Mouse (Mus musculus): ENCODE data around the gene Desi2. TPM values are rescaled to one million over a fixed set of nuclear protein-coding genes. Genes with fewer than 3 reads are reported as not detected.

Gene Desi2
- polyA plus RNA-seq (2017; shearing (Covaris generic)), result 38.2 TPM

GRCm38 (mm10) chr1:178187216-178187791, at the start of gene Desi2:
TSS of gene Desi2 (plus strand) at chr1:178187417.

Other genes starting within 250 kb of the Desi2 start
- gene Catspere2, start 204.0 kb upstream of the Desi2 start, polyA plus RNA-seq (2017; shearing (Covaris generic)), result not detected
- gene Cox20, start 131.7 kb downstream of the Desi2 start, polyA plus RNA-seq (2017; shearing (Covaris generic)), result 120 TPM
- gene Hnrnpu, start 150.4 kb downstream of the Desi2 start, polyA plus RNA-seq (2017; shearing (Covaris generic)), result 907 TPM
- 3.0 TPM for gene Efcab2, start 218.7 kb downstream of the Desi2 start, polyA plus RNA-seq (2017; shearing (Covaris generic))